Mouse (Mus musculus) ES-Bruce4 (cell line): ENCODE measurements around the gene Lnx2.

ENCODE experiments used
- CTCF ChIP-seq: IDR thresholded peaks from one replicate; pipeline ENCODE4 v1.8.1; 2011; ENCODE audit warnings: low read depth, low read length
- EP300 ChIP-seq: IDR thresholded peaks from 2 replicates; pipeline ENCODE4 v1.6.1; 2011; ENCODE audit warnings: low read depth, low read length; ENCODE audit not compliant: insufficient read depth
- POLR2A ChIP-seq: IDR thresholded peaks from one replicate; pipeline ENCODE4 v1.8.1; 2011; ENCODE audit warnings: low read length; ENCODE audit not compliant: insufficient read depth

DNA sequence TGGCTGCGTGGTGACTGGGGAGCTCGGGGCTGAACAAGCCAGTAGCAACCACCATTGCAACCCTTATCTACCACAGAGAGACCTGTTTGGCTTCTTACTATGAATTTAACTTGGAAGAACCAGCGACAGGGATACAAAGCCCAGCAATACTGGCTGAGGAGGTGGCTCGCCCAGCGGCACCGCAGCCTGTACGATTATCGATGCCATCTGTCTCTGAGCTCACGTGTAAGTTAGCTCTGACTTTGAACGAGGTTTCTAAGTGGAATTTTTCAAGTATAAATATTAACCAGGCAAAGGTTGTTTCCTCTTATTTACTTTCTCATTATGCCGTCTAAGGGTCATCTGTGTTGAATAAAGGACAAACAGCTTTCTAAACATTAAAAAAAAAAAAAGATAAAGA lies 58.9 kb downstream of the Lnx2 start:
- no peak for TF ChIP-seq CTCF
- no peak for TF ChIP-seq POLR2A
- TF ChIP-seq EP300: no peak
